Mouse (Mus musculus) heart, postnatal 0 days (tissue): ENCODE results near the gene Prdm1.
A peak's percentile ranks its signal among the peaks of the same experiment; 100 is the strongest.

Experiments
- CTCF ChIP-seq: IDR thresholded peaks from 2 replicates; pipeline ENCODE4 v1.5.1; 2016; ENCODE audit warnings: antibody characterized with exemption, control low read depth, low read depth
- EP300 ChIP-seq: IDR thresholded peaks from 2 replicates; pipeline ENCODE4 v1.6.1; 2016; ENCODE audit warnings: antibody characterized with exemption, low read depth

DNA sequence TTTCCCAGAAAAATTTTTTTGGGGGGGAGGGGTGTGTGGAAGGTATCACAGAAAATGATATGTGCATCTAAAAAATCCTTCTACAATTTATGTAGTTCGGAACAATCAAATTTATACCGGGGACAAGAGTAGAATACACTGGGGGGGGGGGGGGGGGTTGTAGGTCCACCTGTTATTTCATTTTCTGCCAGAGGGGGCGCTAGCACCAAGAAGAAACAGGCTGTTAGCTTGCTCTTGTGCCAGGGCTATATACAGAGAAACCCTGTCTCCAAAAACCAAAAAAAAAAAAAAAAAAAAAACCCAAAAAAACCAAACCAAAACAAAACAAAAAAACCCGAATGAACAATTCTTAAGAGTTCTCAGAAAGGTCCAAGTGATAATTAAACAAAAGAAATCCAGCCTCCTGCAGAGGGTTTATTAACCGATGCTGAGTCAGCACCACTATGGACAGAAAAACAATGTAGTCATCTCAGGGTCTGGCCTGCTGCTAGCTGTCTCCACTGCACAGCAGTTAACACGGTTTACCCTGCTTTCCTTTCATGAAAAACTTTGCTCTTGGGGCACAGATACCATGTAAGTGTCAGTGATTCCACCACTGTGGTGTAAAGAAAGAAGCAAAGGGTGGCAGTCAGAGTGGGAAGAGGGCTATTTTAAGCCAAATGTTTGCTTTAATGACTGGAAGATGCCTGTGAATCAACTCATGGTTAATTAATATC lies 68.0 kb downstream of the Prdm1 start:
- TF ChIP-seq CTCF, result peak; percentile 40
- TF ChIP-seq EP300, result no peak
